Mouse (Mus musculus) hindbrain, postnatal 0 days (tissue): ENCODE measurements around the gene Zfp628. TPM values are rescaled to one million over a fixed set of nuclear protein-coding genes. Genes with fewer than 3 reads are reported as not detected.

Experiments
- ATAC-seq: fragments of 200-750 bp; cut with Nextera tagmentation; 2 replicates; pipeline ENCODE4 v1.8.0; 2017; ENCODE audit warnings: mild to moderate bottlenecking, moderate TSS enrichment, moderate library complexity
- DNase-seq: peaks from one replicate; pipeline ENCODE4 v3.0.0-alpha.2; 2015; ENCODE audit warnings: low spot score
- H3K27ac ChIP-seq: fragments of 300-500 bp; sonication (generic); 2 replicates; pipeline ENCODE4 v1.5.1; 2014; ENCODE audit warnings: mild to moderate bottlenecking
- H3K27me3 ChIP-seq: fragments of 300-500 bp; sonication (generic); 2 replicates; pipeline ENCODE4 v1.6.1; 2014; ENCODE audit warnings: low read length, mixed read lengths; ENCODE audit not compliant: insufficient read depth
- H3K36me3 ChIP-seq: fragments of 300-500 bp; sonication (generic); 2 replicates; pipeline ENCODE4 v1.6.1; 2014; ENCODE audit warnings: low read length, mixed read lengths; ENCODE audit not compliant: insufficient read depth
- H3K4me1 ChIP-seq: fragments of 300-500 bp; sonication (generic); 2 replicates; pipeline ENCODE4 v1.6.1; 2014; ENCODE audit warnings: antibody characterized with exemption, low read length, mixed read lengths; ENCODE audit not compliant: insufficient read depth
- H3K4me2 ChIP-seq: fragments of 300-500 bp; sonication (generic); 2 replicates; pipeline ENCODE4 v1.6.1; 2014; ENCODE audit warnings: low read depth, mild to moderate bottlenecking, low read length, moderate library complexity, mixed read lengths
- H3K4me3 ChIP-seq: fragments of 300-500 bp; sonication (generic); 2 replicates; pipeline ENCODE4 v1.5.1; 2014; ENCODE audit warnings: low read length
- H3K9ac ChIP-seq: fragments of 300-500 bp; sonication (generic); replicated peaks from 2 replicates; pipeline ENCODE4 v1.6.1; 2014; ENCODE audit warnings: mild to moderate bottlenecking, low read length, moderate library complexity, mixed read lengths
- H3K9me3 ChIP-seq: fragments of 300-500 bp; sonication (generic); 2 replicates; pipeline ENCODE4 v1.6.1; 2016; ENCODE audit warnings: low read length, mixed read lengths
- CTCF ChIP-seq: IDR thresholded peaks from 2 replicates; pipeline ENCODE4 v1.5.1; 2016; ENCODE audit warnings: antibody characterized with exemption, control low read depth, low read depth
- WGBS: fragments of 180-500 bp; shearing (Covaris S2); extraction: QIAGEN DNeasy Blood & Tissue Kit; methylation state at CpG from one replicate; pipeline ENCODE4 v1.1.7; 2014; 5-methylcytosine and 5-hydroxymethylcytosine counted together
- polyA plus RNA-seq: library from polyadenylated mRNA; unstranded; fragments of >200 nt; fragmentation: Nextera tagmentation; extraction: Ambion mirVana; gene quantifications from 2 replicates; pipeline ENCODE4 v1.2.1, GENCODE M21; 2015
- total RNA-seq: library from RNA; depleted of rRNA; stranded (reverse); fragments of >200 nt; gene quantifications from 2 replicates; pipeline ENCODE4 v1.2.3, GENCODE M21; 2014

Zfp628 gene
- total and polyA plus RNA-seq, 2 experiments from 2014 or later: 5.7 to 12.7 TPM

GRCm38 (mm10) chr7:4917494-4917893, 2.5 kb downstream of the Zfp628 start:
- WGBS: 93% methylated on average over 2 of the region's 2 CpGs
- no peak overlapping the region for H3K27ac ChIP-seq
- no peak for TF ChIP-seq CTCF
- H3K4me1 ChIP-seq: peaks cover 19% of the 10 kb centered on the region
- no peak for DNase-seq
- peaks cover 28% of the 10 kb centered on the region; the same call in 1 of the 2 replicates for H3K36me3 ChIP-seq
- no peak overlapping the region for H3K4me2 ChIP-seq
- no peak for ATAC-seq
- H3K4me3 ChIP-seq: no peak overlapping the region
- H3K27me3 ChIP-seq: no peaks in the 10 kb centered on the region
- H3K9me3 ChIP-seq: no peaks in the 10 kb centered on the region
- H3K9ac ChIP-seq: no peak overlapping the region

GRCm38 (mm10) chr7:4918681-4919080, 3.7 kb downstream of the Zfp628 start:
- H3K4me3 ChIP-seq: no peak overlapping the region
- no peak for TF ChIP-seq CTCF
- H3K9ac ChIP-seq: no peak overlapping the region
- H3K27me3 ChIP-seq: no peaks in the 10 kb centered on the region
- ATAC-seq (no peak), DNase-seq (no peak)
- H3K36me3 ChIP-seq: peaks cover 28% of the 10 kb centered on the region; the same call in 1 of the 2 replicates
- H3K4me2 ChIP-seq: no peak overlapping the region
- H3K27ac ChIP-seq: no peak overlapping the region
- 93% methylated on average over 15 of the region's 15 CpGs for WGBS
- H3K9me3 ChIP-seq: no peaks in the 10 kb centered on the region
- H3K4me1 ChIP-seq: peaks cover 27% of the 10 kb centered on the region

GRCm38 (mm10) chr7:4919096-4919495, 4.1 kb downstream of the Zfp628 start:
- 92% methylated on average over 20 of the region's 21 CpGs for WGBS
- no peak for ATAC-seq
- H3K4me1 ChIP-seq: peaks cover 32% of the 10 kb centered on the region

GRCm38 (mm10) chr7:4919971-4920370, 5.0 kb downstream of the Zfp628 start:
- DNase-seq (no peak), ATAC-seq (no peak)
- Histone ChIP-seq H3K4me1 (peaks cover 35% of the 10 kb centered on the region), H3K9ac (no peak overlapping the region), H3K4me2 (no peak overlapping the region), H3K9me3 (no peaks in the 10 kb centered on the region), H3K27ac (no peak overlapping the region), H3K36me3 (peaks cover 28% of the 10 kb centered on the region; the same call in 1 of the 2 replicates), H3K27me3 (no peaks in the 10 kb centered on the region), H3K4me3 (no peak overlapping the region)
- TF ChIP-seq CTCF: no peak
- WGBS: 91% methylated on average over 21 of the region's 21 CpGs

More at GRCm38 (mm10) chr7:4919096-4919495, 4.1 kb downstream of the Zfp628 start:
- DNase-seq: no peak
- Histone ChIP-seq H3K9me3 (no peaks in the 10 kb centered on the region), H3K36me3 (peaks cover 28% of the 10 kb centered on the region; the same call in 1 of the 2 replicates), H3K4me3 (no peak overlapping the region), H3K27me3 (no peaks in the 10 kb centered on the region), H3K27ac (no peak overlapping the region), H3K9ac (no peak overlapping the region), H3K4me2 (no peak overlapping the region)
- TF ChIP-seq CTCF: no peak

- Histone ChIP-seq H3K27ac (peak overlapping the region; percentile 96; the same call in 1 of the 2 replicates), H3K4me2 (no peak overlapping the region), H3K27me3 (no peaks in the 10 kb centered on the region), H3K9ac (no peak overlapping the region), H3K36me3 (peaks cover 28% of the 10 kb centered on the region; the same call in 1 of the 2 replicates), H3K4me3 (no peak overlapping the region), H3K9me3 (no peaks in the 10 kb centered on the region), H3K4me1 (peaks cover 40% of the 10 kb centered on the region)
- ATAC-seq (no peak), DNase-seq (no peak)
- 94% methylated on average over 19 of the region's 19 CpGs for WGBS
- no peak for TF ChIP-seq CTCF
Measured at GRCm38 (mm10) chr7:4920496-4920895, 5.5 kb downstream of the Zfp628 start.

GRCm38 (mm10) chr7:4920976-4921823, 6.2 kb downstream of the Zfp628 start:
- 57% methylated on average over 23 of the region's 23 CpGs for WGBS
- Histone ChIP-seq H3K27ac (peak overlapping the region; percentile 96), H3K36me3 (peaks cover 28% of the 10 kb centered on the region; the same call in 1 of the 2 replicates), H3K9me3 (no peaks in the 10 kb centered on the region), H3K4me1 (peaks cover 37% of the 10 kb centered on the region), H3K4me3 (no peak overlapping the region), H3K4me2 (peak overlapping the region; percentile 77), H3K27me3 (no peaks in the 10 kb centered on the region), H3K9ac (peak overlapping the region; percentile 33; the same call in 1 of the 2 replicates)
- DNase-seq (no peak), ATAC-seq (no peak)
- no peak for TF ChIP-seq CTCF
